Mouse (Mus musculus): ENCODE results near the gene Ahsg.
A peak's percentile ranks its signal among the peaks of the same experiment; 100 is the strongest.

The Ahsg gene

DNA sequence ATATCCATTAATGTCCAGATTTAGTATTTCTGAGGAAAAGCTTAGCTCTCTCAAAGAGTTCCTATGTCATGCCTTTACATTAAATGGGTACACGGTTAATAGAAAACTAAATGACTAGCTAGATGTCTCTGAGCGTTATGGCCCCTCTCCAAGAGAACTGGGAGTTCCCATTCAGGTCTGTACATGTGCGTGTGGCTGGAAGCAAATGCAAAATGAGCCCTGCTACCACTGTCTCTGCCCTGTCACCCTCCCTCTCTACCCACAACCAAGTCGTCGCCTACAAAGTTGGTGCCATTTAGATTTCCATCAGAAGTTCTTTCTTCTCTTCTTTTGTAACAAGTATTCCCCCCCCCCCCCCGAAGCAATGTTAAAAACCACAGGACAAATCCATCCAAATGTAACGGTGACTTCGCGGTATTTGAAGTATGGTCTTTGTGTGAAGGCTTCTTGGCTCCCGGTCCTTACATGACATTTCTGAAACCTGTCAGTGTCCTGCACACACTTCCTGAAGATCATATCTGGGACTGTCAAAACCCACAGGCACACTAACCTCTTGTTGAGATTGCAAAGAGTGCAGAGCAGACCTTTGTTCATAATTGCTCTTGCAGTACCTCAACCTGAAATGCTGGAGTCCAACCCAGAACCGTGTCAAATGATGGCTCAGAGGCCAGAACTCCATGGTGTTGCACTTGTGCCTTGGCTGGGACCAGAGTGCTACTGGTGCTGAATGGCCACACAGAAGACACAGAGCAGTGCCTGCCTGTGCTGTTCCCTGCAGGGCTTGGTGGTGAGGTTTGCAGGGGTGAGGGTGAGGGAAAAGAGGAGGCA lies at the start of gene Ahsg:
Ahsg (plus strand) TSS at position 595 of the 828 bp plus-strand sequence.
- no peak for DNase-seq

DNA sequence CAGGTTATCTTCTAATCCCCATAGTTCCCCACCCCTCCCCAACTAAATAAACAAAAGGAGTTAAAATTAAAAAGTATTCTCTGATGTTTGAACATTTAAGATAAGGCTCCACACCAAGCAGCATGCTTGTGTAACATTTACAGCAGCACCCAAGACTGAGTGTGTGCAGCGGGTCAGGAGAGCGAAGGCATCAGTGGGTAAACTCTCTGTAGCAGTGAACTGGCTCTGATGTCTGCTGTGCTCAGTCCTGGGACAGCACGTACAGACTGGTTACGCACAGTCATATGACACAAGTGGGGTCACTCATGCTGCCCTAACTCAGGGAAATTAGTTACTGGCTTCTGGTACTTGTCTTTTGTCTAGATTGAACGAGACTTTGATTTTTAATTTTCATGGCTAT lies 48.2 kb upstream of the Ahsg start:
- no peak for DNase-seq

DNA sequence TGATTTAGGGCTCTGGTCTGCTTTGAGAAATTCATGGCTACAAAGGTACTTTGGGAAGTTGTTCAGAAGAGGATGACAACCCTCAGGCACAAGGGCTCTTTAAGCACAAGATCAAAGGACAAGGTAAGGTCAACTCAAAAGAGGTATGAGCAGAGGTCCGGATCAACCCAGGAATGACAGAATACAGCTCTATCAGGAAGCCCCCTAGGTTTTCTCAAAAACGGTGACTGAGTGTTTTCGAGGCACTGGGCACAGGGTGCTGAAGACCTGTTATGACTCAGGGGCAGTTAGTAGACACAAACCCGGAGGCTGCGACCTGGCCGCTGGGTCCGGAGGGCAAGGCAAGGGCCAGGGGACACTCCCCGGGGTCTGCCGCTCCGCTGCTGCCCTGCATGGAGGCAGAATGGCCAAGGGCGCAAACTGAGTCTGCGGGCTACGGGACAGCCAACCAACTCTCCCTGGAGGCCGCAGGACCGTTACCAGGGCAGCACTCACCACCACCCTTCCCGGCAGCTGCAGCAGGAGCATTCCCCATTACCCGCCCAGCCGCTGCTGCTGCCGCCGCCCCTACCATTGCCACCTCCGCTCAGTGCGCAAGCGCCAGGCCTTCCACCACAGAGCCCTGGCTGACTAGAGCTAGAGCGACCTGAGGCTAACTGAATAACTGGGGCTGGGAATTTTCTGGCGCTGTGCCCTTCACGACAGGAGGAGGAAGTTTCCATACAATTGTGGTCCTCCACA lies 46.8 kb upstream of the Ahsg start:
- peak; percentile 83 for DNase-seq

DNA sequence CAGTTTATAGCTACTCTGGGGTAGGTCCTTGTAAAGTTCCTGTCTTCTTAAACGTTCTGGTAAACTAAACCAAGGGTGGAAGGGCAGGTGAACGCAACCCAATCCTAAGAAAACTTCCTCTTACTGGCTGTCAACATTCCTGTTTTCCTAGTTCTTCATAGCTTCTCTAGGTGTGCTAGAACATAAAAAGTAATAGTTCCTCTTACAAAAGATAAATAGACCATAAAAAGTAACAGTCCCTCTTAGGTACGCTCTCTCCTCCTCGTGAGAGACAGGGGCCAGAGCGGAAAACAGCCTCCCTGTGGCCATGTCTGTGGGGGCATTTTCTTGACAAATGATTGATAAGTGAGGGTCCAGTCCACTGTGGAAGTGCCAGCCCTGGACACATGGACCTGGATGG lies 46.2 kb upstream of the Ahsg start:
- no peak for DNase-seq

DNA sequence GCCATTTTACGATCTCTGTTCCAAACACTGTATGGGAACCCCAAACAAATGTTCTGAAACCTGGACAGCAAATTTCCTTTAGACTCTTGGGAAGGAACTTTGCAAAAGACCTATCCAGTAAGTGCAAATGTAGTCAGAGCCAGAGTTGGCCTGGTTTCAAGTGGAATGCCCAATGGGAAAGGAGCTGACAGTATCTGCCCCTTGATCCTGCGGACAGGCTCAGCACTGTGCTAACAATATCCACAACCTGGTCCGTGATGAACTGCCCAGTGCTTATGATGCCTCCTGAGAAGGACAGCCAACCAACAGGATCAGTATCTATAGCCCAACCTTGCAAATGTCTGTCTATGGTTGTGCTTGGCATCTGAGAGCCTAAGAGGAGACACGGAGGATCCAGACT lies 45.6 kb upstream of the Ahsg start:
- DNase-seq, result no peak

DNA sequence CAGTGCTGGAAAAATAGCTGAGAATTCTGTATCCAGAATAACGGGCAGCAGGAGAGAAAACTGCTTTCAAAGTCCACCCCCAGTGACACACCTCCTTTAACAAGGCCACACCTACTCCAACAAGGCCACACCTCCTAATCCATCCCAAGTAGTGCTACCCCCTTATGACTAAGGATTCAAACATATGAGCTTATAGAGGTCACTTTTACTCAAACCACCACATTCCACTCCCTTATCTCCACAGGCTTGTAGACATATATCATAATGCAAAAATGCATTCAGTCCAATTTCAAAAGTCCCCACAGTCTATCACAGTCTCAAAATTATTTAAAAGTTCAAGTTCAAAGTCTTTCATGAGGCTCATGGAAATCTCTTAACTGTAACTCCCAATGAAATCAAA lies 43.4 kb upstream of the Ahsg start:
- DNase-seq, result no peak

DNA sequence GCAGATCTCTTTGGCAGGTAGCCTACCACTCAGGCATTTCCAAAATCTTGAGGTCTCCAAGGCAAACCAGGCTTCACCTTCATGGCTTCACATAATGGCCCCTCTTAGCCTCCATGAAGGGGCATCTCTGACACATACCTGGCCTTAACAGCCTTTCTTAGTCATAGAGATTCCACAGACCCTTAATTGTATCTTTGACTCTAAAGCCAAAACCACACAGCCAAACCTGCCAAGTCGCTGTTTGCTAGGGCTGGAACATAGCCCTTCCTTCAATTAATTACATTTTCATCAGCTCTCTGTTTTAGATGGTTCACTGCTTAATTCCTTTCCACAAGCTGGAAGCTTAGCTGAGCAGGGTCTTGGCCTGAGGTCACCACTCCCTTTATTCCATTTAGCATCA lies 42.7 kb upstream of the Ahsg start:
- no peak for DNase-seq

DNA sequence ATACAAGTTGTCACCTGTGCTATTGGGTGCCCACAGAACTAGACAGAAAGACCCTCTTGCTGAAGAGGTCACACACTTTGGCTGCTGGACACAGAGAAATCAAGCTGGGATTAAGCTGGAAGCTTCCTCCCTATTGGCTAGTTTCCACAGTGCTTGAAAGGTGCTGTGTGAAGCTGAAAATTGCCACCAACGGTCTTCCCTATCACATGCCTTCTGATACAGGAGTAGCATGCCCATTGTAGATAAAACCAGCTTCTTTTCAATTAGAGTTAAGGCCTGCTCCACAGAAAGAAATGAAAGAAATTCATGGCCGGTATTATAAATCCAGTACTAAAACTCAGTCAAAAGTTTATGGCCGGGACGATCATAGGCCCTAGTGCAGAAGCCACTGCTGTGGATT lies 38.4 kb upstream of the Ahsg start:
- DNase-seq, result no peak

DNA sequence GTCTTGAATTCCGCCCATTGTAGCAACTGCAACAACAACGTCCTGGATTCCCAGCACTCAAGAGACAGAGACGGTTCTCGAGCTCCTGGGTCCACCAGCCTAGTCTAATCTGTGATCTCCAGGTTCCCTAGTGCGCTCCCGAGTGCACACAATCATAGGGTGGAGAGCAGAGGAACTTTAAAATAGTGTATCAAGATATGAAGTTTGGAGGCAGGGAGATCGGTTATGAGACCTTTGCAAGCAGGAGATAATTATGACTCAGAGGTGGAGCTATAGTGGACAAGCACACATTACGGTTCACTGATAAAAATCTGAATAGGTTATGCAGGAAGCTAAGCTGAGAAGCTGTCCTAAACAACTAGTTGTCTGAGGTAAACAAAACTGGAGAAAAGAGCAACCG lies 34.3 kb upstream of the Ahsg start:
- peak; percentile 19 for DNase-seq

DNA sequence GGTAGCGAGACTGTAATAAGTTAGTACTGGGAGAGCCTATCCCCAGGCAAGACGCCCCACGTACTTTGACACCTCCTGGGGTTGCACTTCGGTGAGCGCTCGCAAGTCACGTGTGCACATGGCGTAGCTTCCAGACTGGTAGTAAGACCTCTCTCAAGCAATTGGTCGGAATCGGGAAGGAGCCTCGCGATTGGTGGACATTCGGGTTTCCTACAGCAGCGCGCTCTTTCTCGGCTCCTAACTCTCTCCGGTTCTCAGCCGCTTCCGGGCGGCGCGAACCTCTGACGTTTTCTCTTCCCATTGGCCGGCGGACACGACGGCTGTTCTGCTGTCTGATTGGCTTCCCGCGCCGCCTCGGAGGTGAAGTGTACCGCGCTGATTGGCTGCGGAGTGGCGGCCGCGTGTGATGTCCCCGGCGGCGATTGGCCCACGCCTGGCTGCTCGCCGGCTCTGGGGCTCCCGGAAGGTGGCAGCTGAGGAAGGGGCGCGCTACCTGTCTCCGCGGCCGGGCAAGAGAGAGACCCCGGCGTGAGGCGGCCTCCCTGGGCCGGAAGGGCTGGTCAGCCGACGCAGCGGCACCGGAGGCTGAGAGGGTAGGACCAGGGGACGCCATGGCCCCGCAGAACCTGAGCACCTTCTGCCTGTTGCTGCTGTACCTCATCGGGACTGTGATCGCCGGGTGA lies 33.5 kb upstream of the Ahsg start, which contains the start of the genes Tbccd1 and Dnajb11:
Tbccd1 (minus strand) TSS at position 239 of the 683 bp plus-strand sequence.
Dnajb11 (plus strand) TSS at position 415 of the 683 bp plus-strand sequence.
- peak; percentile 99 for DNase-seq

DNA sequence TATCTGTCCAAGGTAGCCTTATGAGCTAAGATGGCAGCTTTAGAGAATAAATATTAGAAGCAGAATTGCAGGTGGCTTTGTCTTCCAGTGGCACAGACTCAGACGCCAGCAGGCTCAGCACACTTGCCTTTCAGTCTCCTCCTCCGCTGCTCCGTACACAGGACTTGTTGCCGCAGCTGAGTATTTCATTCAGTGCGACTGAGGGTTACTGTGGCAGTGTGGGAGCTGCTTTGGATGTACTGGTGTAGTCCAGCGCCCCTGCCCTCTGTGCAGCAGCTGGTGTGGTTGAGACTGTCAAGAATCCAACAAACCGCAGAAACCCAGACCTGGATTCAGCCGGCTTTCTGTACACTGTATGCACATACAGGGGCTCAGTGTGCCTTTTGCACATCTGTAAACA lies 18.7 kb upstream of the Ahsg start:
- DNase-seq, result no peak

DNA sequence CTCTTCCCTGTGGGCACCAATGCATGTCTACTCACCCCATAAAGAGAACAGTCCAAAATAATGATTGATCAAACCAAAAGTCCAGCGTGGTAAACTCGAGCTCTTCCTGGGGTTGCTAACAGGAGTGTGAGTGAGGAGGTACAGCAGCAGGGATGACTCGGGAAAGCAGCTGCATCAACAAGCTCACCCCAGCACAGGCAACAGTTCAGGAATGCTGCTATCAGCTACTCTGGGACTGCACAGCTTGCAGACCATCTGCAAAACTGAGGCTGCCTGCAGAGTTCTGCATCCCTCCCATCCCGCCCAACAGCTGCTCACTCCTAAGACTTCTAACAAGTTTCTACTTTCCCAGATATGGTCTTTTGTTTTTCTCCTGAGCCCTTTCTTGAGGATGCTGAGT lies 17.7 kb upstream of the Ahsg start:
- no peak for DNase-seq

DNA sequence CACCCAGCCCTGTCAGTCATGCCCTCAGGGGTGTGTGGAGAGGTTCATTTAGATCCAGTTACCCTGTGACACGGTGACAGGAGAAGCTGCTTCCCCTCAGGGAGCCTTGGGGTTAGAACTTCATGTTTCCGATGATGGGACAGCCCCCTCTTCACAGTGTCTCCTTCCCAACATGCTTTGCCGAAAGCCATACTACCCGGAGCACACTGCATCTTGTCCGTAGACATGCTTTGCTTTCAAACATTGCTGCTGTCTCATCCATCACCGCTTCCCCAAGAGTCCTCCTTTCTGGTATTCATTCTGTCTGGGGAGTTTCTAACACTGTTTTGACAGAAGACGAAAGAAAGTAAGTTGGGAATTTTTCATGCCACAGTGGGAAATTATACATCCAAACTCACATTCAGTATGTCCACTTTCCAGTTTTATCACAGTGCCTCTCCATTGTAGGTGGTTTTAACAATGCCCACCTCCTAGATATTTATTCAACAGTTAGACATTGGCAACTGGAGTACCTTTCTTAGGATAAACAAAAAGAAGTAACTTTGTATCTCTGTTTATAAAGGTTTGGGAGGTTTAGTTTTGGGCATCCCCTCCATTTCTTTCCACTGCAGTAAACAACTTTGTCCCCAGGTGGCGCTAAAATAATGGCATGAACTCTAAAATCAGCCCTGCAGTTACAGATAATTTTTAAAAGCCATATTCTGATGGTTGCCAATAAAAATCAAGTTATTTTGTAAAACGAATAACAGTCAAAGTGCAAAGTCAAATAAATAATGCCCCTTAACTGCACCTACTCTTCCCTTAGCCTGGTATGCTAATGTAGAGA lies 14.6 kb upstream of the Ahsg start:
- no peak for DNase-seq

DNA sequence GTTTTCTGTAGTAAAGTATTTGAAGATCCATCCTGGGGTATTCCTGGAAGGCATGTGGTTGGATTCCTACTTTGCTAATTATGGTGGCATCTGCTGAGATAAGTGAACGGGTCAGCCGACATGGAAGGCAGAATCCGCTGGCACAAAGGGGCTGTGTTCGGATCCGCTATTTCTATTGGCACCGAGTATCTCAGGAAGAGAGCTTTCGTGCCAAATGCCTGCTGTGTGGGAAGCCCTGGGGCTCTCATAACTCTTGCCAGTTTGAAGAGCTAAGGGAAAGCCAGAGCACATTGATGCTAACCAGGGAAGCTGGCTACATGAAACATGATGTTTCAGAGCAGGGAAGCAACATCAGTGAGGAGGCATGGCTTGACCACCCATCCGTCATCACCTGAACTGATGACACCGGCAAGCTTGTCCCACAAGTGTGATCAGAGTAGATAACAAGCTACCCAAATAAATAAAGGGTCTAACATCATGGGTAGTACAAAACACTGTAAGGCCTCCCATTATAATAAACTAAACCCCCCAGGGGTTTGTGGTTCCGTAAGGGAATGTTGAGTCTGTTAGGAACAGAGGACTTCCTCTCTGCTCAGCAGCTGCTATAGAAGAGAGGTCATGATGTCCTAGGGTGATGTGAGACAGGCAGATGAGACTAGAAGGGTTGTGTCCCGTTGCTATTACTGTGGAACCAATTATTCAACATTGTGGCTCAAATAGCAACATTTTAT lies 13.3 kb upstream of the Ahsg start:
- DNase-seq, result peak; percentile 16

DNA sequence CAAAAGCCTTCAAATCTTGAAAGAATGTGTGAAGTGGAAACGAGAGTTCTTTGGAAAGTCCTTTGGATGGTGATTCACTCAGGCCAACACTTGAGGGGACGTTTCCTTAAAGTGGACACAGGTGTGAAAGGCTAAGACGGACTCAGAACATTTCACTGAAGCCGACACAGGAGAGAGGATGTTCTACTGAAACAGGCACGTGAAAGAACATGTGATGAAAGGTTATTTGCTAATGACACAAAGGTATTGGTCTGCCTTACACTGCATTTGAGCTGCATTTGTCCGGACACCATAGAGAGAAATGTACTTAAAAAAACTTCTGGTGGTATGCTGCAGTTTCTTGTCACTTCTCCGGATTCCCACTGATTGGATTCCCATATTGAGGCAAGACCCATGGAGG lies 12.4 kb upstream of the Ahsg start:
- DNase-seq, result no peak

DNA sequence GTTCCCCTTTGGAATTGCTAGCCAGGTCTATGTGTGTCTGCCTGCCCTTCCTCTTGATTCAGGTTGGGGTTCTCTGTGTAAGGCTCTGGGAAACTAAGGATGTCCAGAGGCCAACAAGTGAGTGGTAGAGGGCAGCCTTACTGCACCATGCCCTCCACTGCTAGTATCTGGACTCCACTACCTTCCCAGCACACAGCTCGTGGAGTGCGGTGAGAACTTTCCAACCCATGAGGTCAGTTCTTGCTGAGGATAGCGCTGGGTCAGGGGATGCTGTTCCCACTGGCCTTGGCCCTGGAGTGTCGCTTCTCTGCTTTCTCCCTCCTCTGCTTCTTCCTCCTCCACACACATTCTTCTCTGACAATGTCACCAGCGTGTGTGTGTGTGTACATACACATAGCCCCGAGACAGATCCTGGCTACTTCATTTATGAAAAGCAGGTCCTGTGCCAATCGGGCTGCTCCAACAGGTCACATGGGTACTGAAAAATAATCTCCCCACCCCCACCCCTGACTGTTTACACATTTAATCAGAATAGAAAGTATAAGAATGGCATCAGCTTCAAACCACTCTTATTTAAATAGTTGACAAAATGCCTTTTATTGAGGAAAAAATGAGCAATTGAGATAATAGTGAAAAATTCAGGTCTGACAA lies 11.0 kb upstream of the Ahsg start:
- no peak for DNase-seq

DNA sequence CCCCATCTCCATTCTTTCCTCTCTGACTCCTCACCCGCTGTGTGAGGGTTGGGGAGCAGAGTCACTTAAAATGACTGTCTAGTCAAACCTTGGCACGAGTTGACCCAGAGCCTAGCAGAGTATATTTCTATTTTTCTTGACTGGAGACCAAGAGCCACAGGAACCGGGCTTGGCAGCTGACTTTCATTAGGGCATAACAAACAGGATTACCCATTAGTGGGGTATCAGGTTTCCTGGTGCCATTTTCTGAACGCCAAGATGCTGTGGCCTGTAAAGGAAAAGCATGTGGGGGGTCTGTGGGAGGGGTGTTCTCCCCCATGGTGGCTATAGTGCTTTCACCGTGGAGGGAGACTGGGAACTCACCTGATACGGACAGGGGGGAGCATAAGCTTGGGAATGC lies 10.2 kb upstream of the Ahsg start:
- DNase-seq, result no peak

DNA sequence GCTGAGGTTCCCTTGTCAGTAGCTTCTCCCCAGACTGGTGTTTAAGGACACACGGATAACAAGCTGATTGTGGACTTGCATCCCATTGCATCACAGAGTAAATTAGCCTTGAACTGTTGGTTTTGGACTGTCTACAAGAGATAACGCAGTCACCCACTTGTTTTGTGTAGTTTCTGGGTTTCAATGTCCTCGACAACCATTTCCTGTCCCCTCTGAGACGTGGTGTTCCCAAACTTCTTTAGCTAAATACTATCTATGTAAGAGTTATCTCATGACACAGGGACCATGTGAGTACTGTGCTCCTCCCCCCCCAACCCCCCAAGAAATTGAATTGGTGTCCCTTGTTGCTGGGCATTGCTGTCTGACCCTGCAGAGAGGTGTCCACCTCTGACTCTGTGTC lies 9.6 kb upstream of the Ahsg start:
- DNase-seq, result no peak

DNA sequence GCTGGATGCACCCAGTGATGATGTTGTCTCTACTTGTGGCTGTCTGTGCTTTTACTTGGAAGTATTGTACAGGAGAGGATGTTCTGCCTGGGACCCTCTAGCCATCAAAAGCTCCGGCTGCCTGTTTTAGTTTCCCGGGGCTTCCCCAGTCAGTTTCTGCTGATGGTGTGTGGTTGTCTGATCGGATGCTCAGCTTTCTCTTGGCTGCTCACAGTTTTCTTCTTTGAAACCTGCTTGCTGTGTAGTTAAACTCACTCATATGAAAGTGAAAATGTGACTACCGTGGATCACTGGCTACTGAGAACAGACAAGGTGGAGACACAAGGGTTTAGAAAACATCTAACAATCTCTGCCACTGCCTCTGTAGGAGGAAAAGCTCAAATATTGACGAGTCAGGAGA lies 7.6 kb upstream of the Ahsg start:
- DNase-seq, result no peak

DNA sequence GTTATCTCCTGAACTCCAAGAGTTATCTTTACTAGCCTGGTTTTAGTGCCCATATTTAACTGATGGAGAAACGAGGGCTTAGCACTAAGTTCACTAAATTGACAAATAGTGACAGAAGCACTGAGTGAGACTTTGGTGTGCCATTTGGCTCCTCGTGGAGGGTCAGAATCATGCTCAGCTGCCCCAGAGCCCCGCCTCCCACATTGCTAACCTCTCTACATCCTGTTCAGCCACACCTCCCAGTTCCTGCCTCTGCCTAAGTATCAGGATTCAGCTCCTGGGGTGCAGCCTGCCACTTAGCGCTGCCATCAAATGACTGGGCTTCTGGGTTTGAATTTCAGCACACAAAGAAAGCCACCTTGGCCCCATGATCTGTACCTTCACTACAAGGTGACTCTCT lies 5.7 kb upstream of the Ahsg start:
- DNase-seq, result no peak

DNA sequence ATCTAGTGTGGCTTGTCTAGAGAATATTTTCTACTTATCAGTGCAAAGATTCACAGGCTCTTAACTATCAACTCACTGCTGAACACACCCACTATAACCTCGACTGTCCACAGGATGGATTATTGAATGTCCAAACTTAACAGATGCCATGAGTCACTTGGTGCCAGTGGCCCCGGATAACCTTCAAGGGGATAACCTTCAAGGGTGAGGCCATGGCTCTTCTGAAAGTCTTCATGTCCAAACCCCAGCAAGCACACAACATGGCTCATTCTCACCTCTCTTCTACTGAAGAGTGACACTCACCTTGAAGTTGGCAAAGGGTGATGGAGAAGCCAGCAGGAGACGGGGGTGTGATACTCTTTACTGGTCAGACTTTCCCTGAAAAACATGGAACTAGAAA lies 4.4 kb upstream of the Ahsg start:
- DNase-seq, result no peak

DNA sequence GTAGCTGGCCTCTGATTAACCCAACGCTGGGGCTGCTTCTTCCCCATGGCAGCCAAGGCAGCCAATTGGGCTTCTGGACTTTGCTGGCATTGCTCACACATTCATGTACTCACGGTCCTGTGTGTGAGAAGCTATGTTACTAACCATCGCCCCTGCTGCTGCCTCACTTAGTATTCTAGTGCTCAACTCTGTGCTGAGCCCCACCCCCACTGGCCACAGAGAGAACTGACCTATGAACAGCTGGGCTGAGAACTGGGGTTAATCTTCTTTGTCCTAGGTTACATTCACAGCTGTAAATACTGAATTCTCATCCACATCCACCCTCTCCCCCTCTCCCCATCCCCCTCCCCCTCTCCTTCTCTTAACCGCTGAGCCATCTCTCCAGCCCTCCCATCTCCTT lies 2.2 kb upstream of the Ahsg start:
- no peak for DNase-seq
